Mouse (Mus musculus) G1E (cell line): ENCODE results near the gene Pld5. TPM values are rescaled to one million over a fixed set of nuclear protein-coding genes. Genes with fewer than 3 reads are reported as not detected.

Experiments used
- ATAC-seq: 2 replicates; pipeline ENCODE4 v1.8.0; 2016; ENCODE audit warnings: mild to moderate bottlenecking; ENCODE audit not compliant: insufficient number of reproducible peaks, poor library complexity, low FRiP score, severe bottlenecking; ENCODE audit errors: extremely low read depth
- DNase-seq: peaks from one replicate; pipeline ENCODE4 v3.0.0; 2012; ENCODE audit warnings: low spot score
- H3K27me3 ChIP-seq: 2 replicates; pipeline ENCODE4 v1.6.1; 2012; ENCODE audit warnings: mild to moderate bottlenecking, low read length, inconsistent platforms; ENCODE audit not compliant: insufficient read depth
- H3K36me3 ChIP-seq: replicated peaks from 2 replicates; pipeline ENCODE3; 2012; ENCODE audit warnings: mild to moderate bottlenecking, inconsistent platforms
- H3K4me1 ChIP-seq: 2 replicates; pipeline ENCODE4 v1.6.1; 2012; ENCODE audit warnings: low read depth, low read length, inconsistent platforms, mixed read lengths; ENCODE audit not compliant: insufficient read depth
- H3K4me3 ChIP-seq: 2 replicates; pipeline ENCODE4 v1.5.1; 2012; ENCODE audit warnings: low read depth, mild to moderate bottlenecking, inconsistent platforms, low read length, moderate library complexity, mixed read lengths
- H3K9me3 ChIP-seq: replicated peaks from 2 replicates; pipeline ENCODE4 v1.6.1; 2012; ENCODE audit warnings: inconsistent platforms
- CTCF ChIP-seq: IDR thresholded peaks from 2 replicates; pipeline ENCODE4 v1.5.1; 2012; ENCODE audit warnings: low read depth, low read length, inconsistent platforms, mixed read lengths
- GATA1 ChIP-seq: IDR thresholded peaks from 2 replicates; pipeline ENCODE4 v1.6.1; 2012; ENCODE audit warnings: borderline replicate concordance, low read length, inconsistent platforms, mixed read lengths
- GATA2 ChIP-seq: IDR thresholded peaks from 2 replicates; pipeline ENCODE4 v1.6.1; 2012; ENCODE audit warnings: low read depth, low read length, inconsistent platforms, borderline replicate concordance
- POLR2AphosphoS5 ChIP-seq: IDR thresholded peaks from 2 replicates; pipeline ENCODE4 v1.6.1; 2012; ENCODE audit warnings: low read depth, low read length, inconsistent platforms; ENCODE audit not compliant: insufficient replicate concordance
- TAL1 ChIP-seq: conservative IDR thresholded peaks from 2 replicates; pipeline ENCODE4 v1.6.1; 2012; ENCODE audit warnings: low read depth, low read length, inconsistent platforms, mixed read lengths
- polyA plus RNA-seq: library from polyadenylated mRNA; stranded (reverse); fragments of >175 nt; gene quantifications from 2 replicates; pipeline ENCODE4 v1.2.3, GENCODE M21; 2012
- total RNA-seq, 2 experiments: library from RNA; stranded (forward) in 1 of 2; stranded (reverse) in 1 of 2; fragments of 200-1000 nt in 1 of 2; fragments of >200 nt in 1 of 2; fragmentation: Nextera tagmentation in 1 of 2; gene quantifications; 2 replicates each; pipeline ENCODE4 v1.2.3; 2014 to 2017

The Pld5 gene
- total and polyA plus RNA-seq, 3 experiments, result 0.16 TPM; not detected in 2

- Histone ChIP-seq H3K36me3 (no peaks in the 10 kb centered on the region), H3K9me3 (peaks cover 25% of the 10 kb centered on the region), H3K27me3 (no peaks in the 10 kb centered on the region), H3K4me1 (no peaks in the 10 kb centered on the region), H3K4me3 (no peak overlapping the region)
- DNase-seq (no peak), ATAC-seq (no peak)
- TF ChIP-seq GATA1, result no peak
- no peak for TF ChIP-seq CTCF
These were observed 189.0 kb downstream of the Pld5 start for GRCm38 (mm10) chr1:176085952-176086648.

- no peak for DNase-seq
- no peak for ATAC-seq
- no peaks in the 10 kb centered on the region for H3K4me1 ChIP-seq
These were observed 192.8 kb downstream of the Pld5 start for GRCm38 (mm10) chr1:176082306-176082705.

GRCm38 (mm10) chr1:176080969-176081368 lies 194.1 kb downstream of the Pld5 start:
- Histone ChIP-seq H3K27me3 (no peaks in the 10 kb centered on the region), H3K9me3 (peaks cover 20% of the 10 kb centered on the region), H3K4me3 (no peak overlapping the region), H3K4me1 (no peaks in the 10 kb centered on the region), H3K36me3 (no peaks in the 10 kb centered on the region)
- ATAC-seq (no peak), DNase-seq (no peak)
- TF ChIP-seq POLR2AphosphoS5 (no peak), GATA2 (no peak), TAL1 (no peak), CTCF (no peak), GATA1 (no peak)

More at GRCm38 (mm10) chr1:176082306-176082705, 192.8 kb downstream of the Pld5 start:
- TF ChIP-seq POLR2AphosphoS5 (no peak), TAL1 (no peak), GATA1 (no peak), GATA2 (no peak), CTCF (no peak)
- Histone ChIP-seq H3K27me3 (no peaks in the 10 kb centered on the region), H3K9me3 (peaks cover 22% of the 10 kb centered on the region), H3K4me3 (no peak overlapping the region), H3K36me3 (no peaks in the 10 kb centered on the region)

DNA sequence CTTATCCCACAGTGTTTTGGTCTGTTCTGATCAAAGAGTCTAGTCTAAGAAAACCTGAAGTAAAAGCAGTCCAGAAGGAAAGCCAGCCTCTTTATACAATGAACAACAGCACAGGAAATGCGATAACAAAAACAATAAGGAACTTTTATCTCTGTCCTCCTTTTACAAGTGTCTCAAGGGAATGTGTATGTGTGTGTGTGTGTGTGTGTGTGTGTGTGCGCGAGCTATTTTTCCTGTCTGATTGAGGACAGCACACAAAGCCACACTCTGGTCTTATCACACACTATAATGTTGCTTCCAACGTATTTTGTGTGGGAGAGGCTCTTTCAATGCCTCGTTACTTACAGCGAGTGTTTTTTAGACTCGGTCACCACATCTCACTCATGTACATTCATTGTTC lies 196.7 kb downstream of the Pld5 start:
- ATAC-seq, result no peak
- Histone ChIP-seq H3K27me3 (no peaks in the 10 kb centered on the region), H3K36me3 (no peaks in the 10 kb centered on the region), H3K4me3 (no peak overlapping the region), H3K9me3 (peaks cover 24% of the 10 kb centered on the region), H3K4me1 (no peaks in the 10 kb centered on the region)
- no peak for TF ChIP-seq GATA2
- no peak for TF ChIP-seq GATA1
- no peak for TF ChIP-seq TAL1
- no peak for TF ChIP-seq POLR2AphosphoS5
- no peak for TF ChIP-seq CTCF
- DNase-seq, result no peak

DNA sequence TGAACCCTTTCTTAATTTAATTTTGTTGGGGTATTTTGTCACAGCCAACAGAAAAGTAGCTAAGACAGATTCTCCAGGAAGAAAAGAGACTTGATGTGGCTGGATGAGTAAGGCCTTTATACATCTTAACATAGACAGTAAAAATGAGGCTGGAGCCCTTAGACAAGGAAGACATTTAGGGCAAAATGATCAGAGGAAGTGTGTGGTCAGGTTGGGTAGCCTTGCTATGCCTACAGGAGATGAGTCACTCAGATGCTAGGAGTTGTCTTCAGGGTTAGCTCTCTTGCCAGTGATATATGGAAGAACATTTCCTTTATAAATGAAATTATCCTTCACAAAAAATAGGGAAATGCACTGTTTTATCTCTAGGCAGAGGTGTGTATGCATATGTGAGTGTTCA lies 198.3 kb downstream of the Pld5 start:
- Histone ChIP-seq H3K36me3 (no peaks in the 10 kb centered on the region), H3K4me3 (no peak overlapping the region), H3K4me1 (no peaks in the 10 kb centered on the region), H3K27me3 (no peaks in the 10 kb centered on the region), H3K9me3 (peaks cover 26% of the 10 kb centered on the region)
- ATAC-seq, result no peak
- no peak for TF ChIP-seq CTCF
- TF ChIP-seq GATA2, result no peak
- TF ChIP-seq GATA1, result no peak
- no peak for TF ChIP-seq TAL1
- TF ChIP-seq POLR2AphosphoS5, result no peak
- no peak for DNase-seq

DNA sequence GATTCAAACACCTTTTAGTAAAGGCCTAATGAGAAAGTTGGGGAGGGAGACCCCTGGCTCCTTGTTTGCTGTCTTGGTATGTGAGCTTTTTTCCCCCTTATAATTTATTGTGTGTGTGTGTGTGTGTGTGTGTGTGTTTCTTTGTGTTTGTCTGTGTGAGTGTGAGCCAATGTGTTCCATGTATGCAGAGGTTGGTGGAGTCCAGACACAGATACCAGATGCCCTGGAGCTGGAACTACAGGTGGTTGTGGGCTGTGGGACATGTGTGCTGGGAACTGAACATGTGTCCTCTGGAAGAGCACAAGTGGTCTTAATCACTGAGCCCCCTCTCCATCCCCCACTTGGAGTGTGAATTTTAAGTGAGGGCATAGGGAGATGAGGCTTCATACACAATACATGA lies 199.3 kb downstream of the Pld5 start:
- Histone ChIP-seq H3K36me3 (no peaks in the 10 kb centered on the region), H3K4me3 (no peak overlapping the region), H3K9me3 (peaks cover 26% of the 10 kb centered on the region), H3K4me1 (no peaks in the 10 kb centered on the region), H3K27me3 (no peaks in the 10 kb centered on the region)
- DNase-seq (no peak), ATAC-seq (no peak)
- TF ChIP-seq CTCF, result no peak
- no peak for TF ChIP-seq GATA2
- no peak for TF ChIP-seq POLR2AphosphoS5
- no peak for TF ChIP-seq TAL1
- TF ChIP-seq GATA1, result no peak

GRCm38 (mm10) chr1:176075409-176075808 lies 199.7 kb downstream of the Pld5 start:
- H3K9me3 ChIP-seq, result peaks cover 26% of the 10 kb centered on the region
- ATAC-seq, result no peak
- H3K27me3 ChIP-seq, result no peaks in the 10 kb centered on the region
- TF ChIP-seq CTCF (no peak), POLR2AphosphoS5 (no peak), GATA2 (no peak), TAL1 (no peak), GATA1 (no peak)
- no peak overlapping the region for H3K4me3 ChIP-seq
- no peaks in the 10 kb centered on the region for H3K36me3 ChIP-seq
- H3K4me1 ChIP-seq, result no peaks in the 10 kb centered on the region
- DNase-seq, result no peak
